Mouse (Mus musculus): ENCODE data around the gene Pcyt1a. TPM values are rescaled to one million over a fixed set of nuclear protein-coding genes. Genes with fewer than 3 reads are reported as not detected.
"Not testable (repeated sequence)": the region's sequence is repeated elsewhere in the genome, so short reads cannot be mapped to it uniquely, and the experiment has no call there.

The Pcyt1a gene
- total RNA-seq, 2 experiments from 2014 or later = 32.6 to 33.7 TPM

DNA sequence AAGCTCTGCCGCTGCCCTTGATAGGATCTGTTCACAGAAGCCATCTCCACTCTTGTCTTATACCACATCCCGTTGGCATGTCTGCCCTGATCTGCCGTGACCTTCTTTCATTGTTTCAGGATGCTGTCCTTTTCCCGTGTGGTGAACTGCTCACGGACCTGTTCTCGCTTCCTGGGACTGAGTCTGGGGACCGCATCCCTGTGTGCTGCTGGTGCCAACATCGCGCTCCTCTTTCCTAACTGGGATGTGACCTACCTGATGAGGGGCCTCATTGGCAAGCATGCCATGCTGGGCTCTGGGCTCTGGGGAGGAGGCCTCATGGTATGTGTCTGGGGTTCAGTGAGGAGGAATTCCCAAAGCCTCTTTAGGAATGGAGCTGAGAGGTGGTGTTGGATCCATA, 25.0 kb upstream of the Pcyt1a start:
- Histone ChIP-seq H3K27ac (no peak overlapping the region), H3K4me3 (no peak overlapping the region)
- no peak for DNase-seq (ENCODE audit: low spot score in 2 of 2)
- TF ChIP-seq CTCF (conservative IDR thresholded peaks at IDR 0.05) = no peak

DNA sequence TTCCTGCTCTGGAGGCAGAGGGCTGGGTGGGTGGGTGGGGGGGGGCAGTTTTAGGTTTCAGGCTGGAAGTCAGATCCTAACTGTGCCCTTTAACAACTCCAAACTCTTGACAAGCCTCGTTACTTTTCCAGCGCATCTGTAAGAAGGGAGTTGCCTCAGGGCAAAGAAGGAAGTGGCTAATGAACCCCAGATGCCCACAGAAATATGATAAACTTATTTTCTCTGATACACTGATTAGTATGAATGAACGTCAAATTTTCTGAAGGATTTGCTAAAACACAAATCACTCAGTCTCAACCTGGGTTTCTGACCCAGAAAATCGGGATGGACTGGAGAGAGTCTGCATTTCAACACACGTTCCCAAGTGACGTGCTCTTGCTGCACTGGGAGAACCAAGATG, 24.1 kb upstream of the Pcyt1a start:
- TF ChIP-seq CTCF (conservative IDR thresholded peaks at IDR 0.05) = no peak
- Histone ChIP-seq H3K27ac (no peak overlapping the region), H3K4me3 (no peak overlapping the region)
- DNase-seq (ENCODE audit: low spot score in 2 of 2) = no peak

DNA sequence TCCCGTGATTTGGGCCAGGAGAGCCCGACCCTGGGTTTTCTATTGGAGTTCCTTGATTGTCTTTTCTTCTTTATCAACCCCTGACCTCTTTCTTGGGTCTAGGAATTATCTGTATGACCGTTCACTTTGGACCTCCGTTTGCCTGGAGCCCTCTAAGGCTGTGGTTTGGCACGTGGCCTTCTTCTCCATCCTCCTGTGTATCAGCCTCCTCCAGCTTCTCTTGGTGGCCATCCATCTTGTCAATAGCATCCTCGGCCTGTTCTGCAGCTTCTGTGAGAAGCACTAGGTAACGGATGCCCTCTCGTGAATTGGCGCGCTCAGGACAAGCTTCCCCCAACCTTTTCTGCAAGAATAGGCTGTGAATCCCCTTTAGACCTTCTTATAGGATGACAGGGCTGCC, 23.0 kb upstream of the Pcyt1a start:
- no peak for TF ChIP-seq CTCF (conservative IDR thresholded peaks at IDR 0.05)
- DNase-seq (ENCODE audit: low spot score in 2 of 2) = no peak
- Histone ChIP-seq H3K4me3 (no peak overlapping the region), H3K27ac (no peak overlapping the region)

DNA sequence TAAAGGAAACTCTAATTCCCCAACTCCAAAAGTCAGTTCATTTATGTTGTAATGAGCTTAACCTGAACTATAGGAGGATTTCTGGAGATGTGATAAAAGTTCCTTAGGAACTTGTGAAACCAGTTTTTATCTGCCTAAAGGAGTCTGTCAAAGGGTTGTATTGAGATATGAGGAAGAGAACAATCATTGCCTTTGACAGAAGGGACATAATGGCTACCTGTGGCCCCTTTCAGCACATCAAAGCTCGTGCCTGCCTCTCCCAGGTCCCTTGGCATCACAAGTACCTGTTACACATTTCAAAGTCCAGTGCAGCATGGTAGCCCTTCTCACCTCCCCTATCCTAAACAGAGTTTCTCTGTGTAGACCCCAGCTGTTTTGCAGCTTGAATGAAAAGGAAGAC, 13.3 kb upstream of the Pcyt1a start:
- H3K27ac ChIP-seq = no peak overlapping the region
- no peak for TF ChIP-seq CTCF (conservative IDR thresholded peaks at IDR 0.05)
- no peak overlapping the region for H3K4me3 ChIP-seq
- DNase-seq (ENCODE audit: low spot score in 2 of 2) = no peak

DNA sequence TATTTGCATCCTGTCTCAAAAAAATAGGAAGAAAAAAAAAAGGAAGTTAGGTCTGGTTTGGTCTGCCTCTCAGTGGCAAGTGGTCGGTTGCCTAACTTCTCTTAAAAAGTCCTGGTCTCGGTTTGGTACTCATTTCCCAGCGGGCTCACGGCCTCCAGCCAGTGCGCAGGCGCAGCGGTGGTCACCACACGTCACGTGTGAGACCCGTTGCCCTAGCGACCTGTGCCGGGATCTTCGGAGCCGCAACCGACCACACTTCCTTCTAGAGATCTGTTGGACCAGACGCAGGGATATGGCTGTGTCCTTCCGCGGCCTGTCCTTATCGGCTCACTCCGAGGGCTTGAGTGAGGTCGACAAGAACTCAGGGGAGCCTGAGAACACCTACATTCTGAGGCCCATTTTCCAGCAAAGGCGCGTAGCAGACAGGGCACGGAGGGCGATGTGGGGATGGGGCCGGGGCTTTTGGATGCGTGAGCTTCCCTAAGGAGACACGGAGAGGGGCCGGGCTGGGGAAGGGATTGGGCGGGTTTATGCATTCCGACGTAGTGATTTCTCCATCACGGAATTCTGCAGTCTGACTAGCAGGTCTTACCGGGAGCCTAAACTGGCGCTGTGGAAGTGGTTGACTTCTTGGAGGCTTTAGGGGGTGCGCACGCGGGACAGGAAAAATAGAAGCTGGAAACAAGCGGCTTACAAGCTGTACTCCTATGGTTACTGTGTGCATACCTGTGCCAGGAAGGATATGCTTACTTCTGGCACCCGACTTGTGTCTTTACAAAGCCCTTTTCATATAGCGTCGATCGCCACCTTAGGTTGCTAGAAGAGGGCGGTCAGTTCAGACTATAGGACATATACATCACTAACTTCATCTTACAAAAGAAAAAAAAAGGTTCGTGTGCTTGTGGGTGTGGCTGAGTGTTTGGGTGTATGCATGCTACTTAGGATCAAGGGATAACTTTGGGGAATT, 10.9 kb upstream of the Pcyt1a start, which contains the start of gene Tctex1d2:
Tctex1d2 (plus strand) TSS at position 186 of the 967 bp plus-strand sequence.
- Histone ChIP-seq H3K27ac (peak within 1 kb of the TSS; percentile 90), H3K4me3 (peak within 1 kb of the TSS; percentile 81)
- DNase-seq (ENCODE audit: low spot score in 2 of 2) = peak; percentile 88 to 93
- TF ChIP-seq CTCF (conservative IDR thresholded peaks at IDR 0.05) = 0 out of 2 replicates have a peak, but pooled peaks have one; percentile 17

DNA sequence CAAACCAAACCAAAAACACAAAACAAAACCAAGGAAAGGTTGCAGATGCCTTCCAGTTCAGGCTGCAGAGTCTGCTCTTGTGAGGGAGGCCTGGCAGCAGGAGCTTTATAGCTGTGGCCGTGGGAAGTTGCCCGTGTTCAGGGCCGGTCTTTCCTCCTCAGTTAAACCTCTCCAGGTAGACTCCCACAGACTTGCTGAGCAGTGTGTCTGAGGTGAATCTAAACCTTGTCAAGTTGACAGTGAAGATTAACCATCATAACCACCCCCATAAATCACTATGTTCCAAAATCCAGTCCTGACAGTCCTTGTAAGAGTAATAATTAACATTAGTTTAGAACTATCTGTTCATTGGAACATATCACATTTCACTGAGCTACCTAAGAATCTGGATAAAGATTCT, 3.2 kb upstream of the Pcyt1a start:
- no peak for TF ChIP-seq CTCF (conservative IDR thresholded peaks at IDR 0.05)
- H3K4me3 ChIP-seq = no peak overlapping the region
- no peak overlapping the region for H3K27ac ChIP-seq
- no peak for DNase-seq (ENCODE audit: low spot score in 2 of 2)

DNA sequence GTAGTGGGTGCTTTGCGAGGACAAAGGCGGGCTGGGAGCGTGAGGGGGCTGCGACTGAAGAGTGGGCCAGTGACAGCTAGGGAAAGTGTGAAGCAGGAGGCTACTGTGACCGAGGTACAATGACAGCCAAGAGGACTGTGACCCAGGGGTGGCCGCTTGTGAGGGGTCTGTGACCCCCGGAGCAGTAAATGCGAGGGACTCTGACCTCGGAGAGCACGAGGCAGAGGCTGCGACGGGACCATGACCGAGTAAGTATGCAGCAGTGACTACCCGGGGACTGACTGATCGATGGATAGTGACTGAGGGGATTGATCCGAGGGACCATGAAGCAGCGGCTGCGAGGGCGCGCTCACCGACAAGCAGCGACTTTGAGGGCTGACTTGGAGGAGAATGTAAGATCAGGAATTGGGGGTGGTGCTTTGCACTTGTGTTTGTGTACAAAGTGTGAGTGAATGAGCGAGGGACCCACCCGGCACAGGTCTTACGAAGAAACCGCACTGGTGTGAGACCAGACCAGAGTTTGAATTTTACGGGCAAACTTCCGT, 398 bp downstream of the Pcyt1a start:
- DNase-seq (ENCODE audit: low spot score in 2 of 2) = no peak
- peak overlapping the region; percentile 93 for H3K27ac ChIP-seq
- H3K4me3 ChIP-seq = peak overlapping the region; percentile 87
- TF ChIP-seq CTCF (conservative IDR thresholded peaks at IDR 0.05) = no peak

DNA sequence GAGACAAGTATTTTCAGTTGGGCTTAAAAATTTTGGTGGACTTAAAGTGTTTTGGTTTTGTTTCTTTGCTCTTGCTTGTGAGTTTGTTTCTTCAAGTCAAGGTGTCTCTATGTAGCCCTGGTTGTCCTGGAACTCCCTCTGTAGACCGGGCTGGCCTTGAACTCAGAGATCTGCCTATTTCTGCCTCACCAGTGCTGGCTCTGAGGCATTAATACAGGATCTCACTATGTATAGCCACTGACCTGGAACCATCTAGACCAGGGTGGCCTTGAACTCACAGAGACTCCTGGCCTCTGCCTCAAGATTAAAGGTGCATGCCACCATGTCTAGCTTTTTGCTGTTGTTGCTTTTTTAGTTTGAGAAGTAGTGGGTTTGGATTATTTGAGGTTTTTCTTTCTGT, 1.2 kb downstream of the Pcyt1a start:
- peak overlapping the region; percentile 87 for H3K4me3 ChIP-seq
- no peak for DNase-seq (ENCODE audit: low spot score in 2 of 2)
- H3K27ac ChIP-seq = no peak overlapping the region
- no peak for TF ChIP-seq CTCF (conservative IDR thresholded peaks at IDR 0.05)

DNA sequence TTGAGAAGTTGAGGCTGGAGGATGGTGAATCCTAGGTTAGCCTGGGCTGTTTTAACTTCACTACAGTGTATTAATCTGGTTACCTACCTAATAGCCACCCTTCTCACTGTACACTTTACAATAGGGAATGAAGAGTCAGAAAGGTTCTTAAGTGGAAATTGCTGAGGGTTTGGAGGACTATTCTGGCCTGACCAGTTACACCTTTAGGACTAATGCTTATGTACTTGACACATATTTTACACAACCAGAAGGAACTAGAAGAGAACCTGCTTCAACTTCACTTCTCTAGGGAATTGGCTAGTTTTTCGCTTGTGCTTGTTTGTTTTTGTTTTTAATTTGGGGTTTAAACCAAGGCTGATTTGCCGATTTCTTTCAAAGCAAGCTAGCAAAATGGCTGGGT, 2.4 kb downstream of the Pcyt1a start:
- Histone ChIP-seq H3K4me3 (no peak overlapping the region), H3K27ac (no peak overlapping the region)
- DNase-seq (ENCODE audit: low spot score in 2 of 2) = no peak
- no peak for TF ChIP-seq CTCF (conservative IDR thresholded peaks at IDR 0.05)

DNA sequence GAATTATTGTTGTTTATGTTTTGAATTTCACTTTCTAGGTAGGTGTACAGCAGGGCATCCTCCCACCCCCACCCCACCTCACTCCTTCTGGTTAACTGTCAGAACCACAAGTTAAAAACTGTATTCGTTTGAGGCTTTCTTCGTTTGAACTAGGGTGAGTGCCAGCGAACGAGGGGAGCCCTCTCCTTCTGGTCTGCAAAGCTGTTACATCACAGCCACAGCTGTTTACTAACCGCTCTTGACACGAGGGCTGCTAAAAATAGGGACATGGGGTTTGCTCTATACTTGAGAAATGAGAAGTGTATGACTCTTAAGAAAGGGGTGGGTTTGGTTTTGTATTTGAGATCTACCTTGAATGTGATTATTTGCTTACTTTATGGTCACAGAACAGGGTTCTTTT, 3.3 kb downstream of the Pcyt1a start:
- TF ChIP-seq CTCF (conservative IDR thresholded peaks at IDR 0.05) = no peak
- Histone ChIP-seq H3K27ac (no peak overlapping the region), H3K4me3 (no peak overlapping the region)
- no peak for DNase-seq (ENCODE audit: low spot score in 2 of 2)

DNA sequence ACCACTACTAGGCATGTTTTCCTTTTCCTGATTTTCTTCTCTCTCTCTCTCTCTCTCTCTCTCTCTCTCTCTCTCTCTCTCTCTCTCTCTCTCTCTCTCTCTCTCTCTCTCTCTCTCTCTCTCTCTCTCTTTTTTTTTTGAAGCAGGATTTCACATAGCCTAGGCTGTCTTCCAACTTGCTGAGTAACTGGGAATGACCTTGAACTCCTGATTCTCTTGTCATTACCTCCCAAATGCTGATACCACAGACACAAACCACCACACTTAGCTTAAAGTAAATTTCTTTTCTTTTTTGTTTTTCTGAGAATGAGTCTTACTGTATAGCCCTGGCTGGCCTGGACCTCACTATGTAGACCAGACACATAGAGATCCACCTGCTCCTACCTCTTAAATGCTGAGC, 4.0 kb downstream of the Pcyt1a start:
- TF ChIP-seq CTCF (conservative IDR thresholded peaks at IDR 0.05) = no peak
- Histone ChIP-seq H3K4me3 (no peak overlapping the region), H3K27ac (no peak overlapping the region)
- DNase-seq (ENCODE audit: low spot score in 2 of 2) = no peak

DNA sequence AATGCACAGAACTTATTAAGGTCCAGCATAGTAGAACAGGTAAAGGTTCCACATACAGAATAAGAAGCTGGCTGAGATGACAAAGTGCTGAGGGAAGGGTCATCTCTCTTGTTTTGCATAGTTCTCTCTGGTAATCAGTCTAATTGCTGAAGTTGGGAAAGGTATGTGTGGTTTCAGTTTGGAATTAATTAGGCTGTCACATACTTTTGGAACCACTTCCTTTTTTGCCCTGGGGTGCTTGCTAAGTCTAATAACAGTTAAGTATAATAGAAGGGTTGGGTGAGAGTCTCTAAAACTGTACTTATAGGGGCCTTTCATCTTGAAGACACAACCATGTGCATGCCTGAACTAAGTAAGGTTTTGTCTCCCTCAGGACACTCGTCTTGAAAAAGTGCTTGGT, 5.9 kb downstream of the Pcyt1a start:
- H3K4me3 ChIP-seq = no peak overlapping the region
- H3K27ac ChIP-seq = no peak overlapping the region
- DNase-seq (ENCODE audit: low spot score in 2 of 2) = no peak
- TF ChIP-seq CTCF (conservative IDR thresholded peaks at IDR 0.05) = no peak

DNA sequence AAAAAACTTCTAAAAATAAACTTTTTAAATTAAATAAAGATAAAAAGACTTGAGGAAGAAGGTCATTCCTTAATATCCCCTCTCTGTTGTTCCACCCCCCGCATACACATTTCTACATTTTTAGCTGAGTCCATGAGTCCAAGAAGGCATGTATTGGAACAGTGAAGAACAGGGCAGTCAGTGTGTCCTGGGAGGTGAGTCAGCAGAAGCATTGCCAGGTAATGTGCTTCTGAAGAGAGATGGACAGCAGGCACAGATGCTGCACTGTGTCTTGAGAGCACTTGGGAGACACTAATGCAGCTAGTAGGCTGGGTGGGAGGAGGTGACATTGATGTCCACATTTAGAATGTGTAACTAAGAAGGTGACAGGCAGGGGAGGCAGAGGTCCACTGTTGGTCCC, 6.5 kb downstream of the Pcyt1a start:
- no peak for TF ChIP-seq CTCF (conservative IDR thresholded peaks at IDR 0.05)
- no peak overlapping the region for H3K4me3 ChIP-seq
- no peak overlapping the region for H3K27ac ChIP-seq
- no peak for DNase-seq (ENCODE audit: low spot score in 2 of 2)

DNA sequence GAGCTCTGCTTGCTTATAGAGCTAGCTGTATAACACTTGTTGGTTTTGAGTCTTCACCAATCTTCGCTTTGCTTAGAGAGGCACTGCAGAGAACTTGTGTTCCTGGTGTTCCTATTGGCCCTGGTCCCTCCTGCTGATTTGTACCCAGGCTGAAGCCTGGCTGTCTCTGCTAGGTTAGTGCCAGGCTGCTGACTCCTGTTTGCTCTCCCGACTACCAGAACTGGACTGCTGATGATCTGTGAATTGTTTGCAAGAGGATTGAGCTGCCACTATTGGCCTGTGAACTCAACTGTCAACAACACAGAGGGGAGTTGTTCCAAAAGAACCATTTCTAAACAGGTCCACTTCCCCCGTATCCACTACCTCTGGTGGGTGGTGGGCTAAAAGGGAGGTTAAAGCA, 10.7 kb downstream of the Pcyt1a start:
- TF ChIP-seq CTCF (conservative IDR thresholded peaks at IDR 0.05) = no peak
- no peak overlapping the region for H3K4me3 ChIP-seq
- H3K27ac ChIP-seq = no peak overlapping the region
- DNase-seq (ENCODE audit: low spot score in 2 of 2) = no peak

DNA sequence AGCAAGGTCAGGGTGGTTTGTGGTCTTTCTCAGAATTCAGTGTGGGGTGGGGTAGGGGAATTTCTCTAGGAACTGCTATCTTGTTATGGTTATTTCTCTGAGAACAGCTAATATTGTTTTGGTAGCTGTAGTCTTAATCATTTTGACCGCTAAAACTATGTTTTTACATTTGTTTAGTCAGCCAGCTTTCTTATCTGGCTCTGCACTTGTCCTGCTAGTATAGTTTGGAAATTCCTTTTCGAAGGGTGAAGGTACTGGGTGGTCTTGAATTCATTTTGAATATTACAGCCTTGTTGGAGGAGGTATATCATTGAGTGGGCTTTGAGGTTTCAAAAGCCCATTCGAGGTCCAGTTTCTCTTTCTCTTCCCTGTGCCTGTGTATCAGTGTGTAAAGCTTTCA, 13.9 kb downstream of the Pcyt1a start:
- not testable (repeated sequence) for DNase-seq (ENCODE audit: low spot score in 2 of 2); H3K4me3 ChIP-seq; H3K27ac ChIP-seq

Measured in layer of hippocampus, adult 2 months (tissue).